ENCODE assay signal across 21 mouse cellular contexts in genomic region chr13:85437009-85437408, GRCm38 (mm10).
DNase-seq lines count a peak whose midpoint lies in the region; ATAC-seq and TF ChIP-seq lines count a peak whose summit lies in the region.
"Had no signal": no experiment of that assay in that cellular context is flagged by ENCODE, and none has a peak within 500 bp of the region (broad histone marks: within the 10 kb centered on the region; RNA-seq: fewer than 3 reads in every experiment).

No protein-coding gene starts in this region.

- no peak overlapping the region for H3K9ac ChIP-seq in heart, adult 2 months (ENCODE audit: low read depth, low read length)
- no peak overlapping the region for H3K9ac ChIP-seq in heart, embryonic 12.5 days
- no peak overlapping the region for H3K9ac ChIP-seq in heart, embryonic 16.5 days (ENCODE audit: low read length)
- H3K9ac ChIP-seq: embryonic facial prominence, embryonic 15.5 days; hindbrain, embryonic 13.5 days had no signal

- no peak overlapping the region for H3K4me3 ChIP-seq in heart, adult 2 months
- no peak overlapping the region for H3K4me3 ChIP-seq in heart, embryonic 12.5 days
- H3K4me3 ChIP-seq in heart, embryonic 16.5 days (ENCODE audit: low read length) = no peak overlapping the region
- H3K4me3 ChIP-seq in layer of hippocampus, adult 2 months = no peak overlapping the region
- H3K4me3 ChIP-seq: embryonic facial prominence, embryonic 15.5 days; erythroblast, embryonic 14.5 days; forebrain, embryonic 10.5 days; hindbrain, embryonic 13.5 days had no signal

- no peak for TF ChIP-seq EP300 in heart, adult 2 months (IDR thresholded peaks at IDR 0.05; ENCODE audit: insufficient read depth, low read depth, low read length)

- H3K4me2 ChIP-seq in heart, embryonic 12.5 days = no peak overlapping the region
- no peak overlapping the region for H3K4me2 ChIP-seq in heart, embryonic 16.5 days (ENCODE audit: low read depth, low read length)
- H3K4me2 ChIP-seq: embryonic facial prominence, embryonic 15.5 days; hindbrain, embryonic 13.5 days had no signal

- no peak for TF ChIP-seq POLR2A in heart, adult 2 months (IDR thresholded peaks at IDR 0.05; ENCODE audit: insufficient read depth, low read depth, low read length)

- peak overlapping the region; percentile 60 for H3K27ac ChIP-seq in heart, adult 2 months
- no peak overlapping the region for H3K27ac ChIP-seq in heart, embryonic 12.5 days (ENCODE audit: poor library complexity, severe bottlenecking)
- H3K27ac ChIP-seq in heart, embryonic 16.5 days (ENCODE audit: low read length) = peak overlapping the region; percentile 68; the same call in 1 of the 2 replicates
- peak overlapping the region; percentile 91 for H3K27ac ChIP-seq in layer of hippocampus, adult 2 months
- H3K27ac ChIP-seq: embryonic facial prominence, embryonic 15.5 days; forebrain, embryonic 10.5 days; hindbrain, embryonic 13.5 days; hindbrain, postnatal 0 days had no signal

- WGBS in heart, adult 2 months = 75% methylated on average over 4 of the region's 4 CpGs
- whole genome bisulfite sequencing in heart, embryonic 12.5 days = 76% methylated on average over 4 of the region's 4 CpGs
- whole genome bisulfite sequencing in heart, embryonic 16.5 days = 85% methylated on average over 4 of the region's 4 CpGs

- intact Hi-C loops in heart, adult 2 months (cut with DNase I) = loop anchor here (10.0 kb wide), 1 partner anchor 142 kb away; no protein-coding TSS in a partner anchor
- intact Hi-C loops in heart, postnatal 14 days (cut with DNase I) = no loop called here

- TF ChIP-seq CTCF in heart, adult 2 months (IDR thresholded peaks at IDR 0.05) = no peak
- TF ChIP-seq CTCF in layer of hippocampus, adult 2 months (conservative IDR thresholded peaks at IDR 0.05) = no peak

- H3K4me1 ChIP-seq in heart, adult 2 months (ENCODE audit: control insufficient read depth, insufficient read depth, low read length) = no peaks in the 10 kb centered on the region
- no peaks in the 10 kb centered on the region for H3K4me1 ChIP-seq in heart, embryonic 12.5 days (replicated peaks)
- peaks cover 5% of the 10 kb centered on the region for H3K4me1 ChIP-seq in heart, embryonic 16.5 days (ENCODE audit: control insufficient read depth, insufficient read depth, low read length)
- H3K4me1 ChIP-seq: embryonic facial prominence, embryonic 15.5 days; forebrain, embryonic 10.5 days; hindbrain, embryonic 13.5 days had no signal

- H3K36me3 ChIP-seq in heart, adult 2 months (ENCODE audit: control insufficient read depth, insufficient read depth, low read length) = no peaks in the 10 kb centered on the region
- no peaks in the 10 kb centered on the region for H3K36me3 ChIP-seq in heart, embryonic 12.5 days
- H3K36me3 ChIP-seq in heart, embryonic 16.5 days (ENCODE audit: control insufficient read depth, insufficient read depth) = no peaks in the 10 kb centered on the region
- H3K36me3 ChIP-seq: embryonic facial prominence, embryonic 15.5 days; forebrain, embryonic 10.5 days; hindbrain, embryonic 13.5 days had no signal

- ATAC-seq in heart, embryonic 12.5 days (ENCODE audit: insufficient number of reproducible peaks, low FRiP score) = no peak
- no peak for ATAC-seq in heart, embryonic 16.5 days (replicated peaks; ENCODE audit: extremely low read depth, insufficient read depth, low FRiP score)
- no peak for ATAC-seq in granulocyte monocyte progenitor cell, adult 5-6 weeks (replicated peaks; ENCODE audit: poor library complexity, severe bottlenecking)
- ATAC-seq: hindbrain, postnatal 0 days had no signal

- no peak for DNase-seq in heart, adult 2 months
- no peak for DNase-seq in heart, postnatal 14 days
- DNase-seq in layer of hippocampus, adult 2 months (ENCODE audit: low spot score in 2 of 2) = peak; percentile 54 to 57
- no peak for DNase-seq in layer of hippocampus, adult 9-10 months (ENCODE audit: low spot score)
- DNase-seq in telencephalon, adult 2 months (ENCODE audit: low read depth, low spot score) = peak; percentile 54
- DNase-seq: adrenal gland, adult 8-10 months; adrenal gland, postnatal 36 days; cerebellum, adult 11 months; cerebellum, adult 8-10 months; cerebellum, postnatal 14 days; embryo, embryonic 11 days; gastrocnemius, postnatal 10 days; kidney, adult 11 months had no signal

- H3K27me3 ChIP-seq in heart, adult 2 months (ENCODE audit: control insufficient read depth, insufficient read depth, low read length) = no peaks in the 10 kb centered on the region
- H3K27me3 ChIP-seq in heart, embryonic 12.5 days (replicated peaks) = no peaks in the 10 kb centered on the region
- H3K27me3 ChIP-seq in heart, embryonic 16.5 days (ENCODE audit: control insufficient read depth, insufficient read depth, low read length) = no peaks in the 10 kb centered on the region
- H3K27me3 ChIP-seq: embryonic facial prominence, embryonic 15.5 days; hindbrain, embryonic 13.5 days had no signal

- no peaks in the 10 kb centered on the region for H3K79me2 ChIP-seq in heart, adult 2 months (replicated peaks; ENCODE audit: control insufficient read depth, insufficient read depth, low read length)

- no peaks in the 10 kb centered on the region for H3K9me3 ChIP-seq in heart, embryonic 12.5 days (replicated peaks)
- no peaks in the 10 kb centered on the region for H3K9me3 ChIP-seq in heart, embryonic 16.5 days (replicated peaks; ENCODE audit: control insufficient read depth, low read length)
- H3K9me3 ChIP-seq: embryonic facial prominence, embryonic 15.5 days; forebrain, embryonic 10.5 days; hindbrain, embryonic 13.5 days had no signal

Comparison
In these comparisons a context has a peak if more than half of its experiments do, and no peak if none do; other contexts are left out.
1. DNase-seq: peak in layer of hippocampus, adult 2 months (2 of 2) and telencephalon, adult 2 months (single experiment); none in heart, adult 2 months (0 of 2), heart, postnatal 14 days (0 of 2) and layer of hippocampus, adult 9-10 months (single experiment).